Mouse (Mus musculus): ENCODE data around the gene Dusp12.

Gene Dusp12

DNA sequence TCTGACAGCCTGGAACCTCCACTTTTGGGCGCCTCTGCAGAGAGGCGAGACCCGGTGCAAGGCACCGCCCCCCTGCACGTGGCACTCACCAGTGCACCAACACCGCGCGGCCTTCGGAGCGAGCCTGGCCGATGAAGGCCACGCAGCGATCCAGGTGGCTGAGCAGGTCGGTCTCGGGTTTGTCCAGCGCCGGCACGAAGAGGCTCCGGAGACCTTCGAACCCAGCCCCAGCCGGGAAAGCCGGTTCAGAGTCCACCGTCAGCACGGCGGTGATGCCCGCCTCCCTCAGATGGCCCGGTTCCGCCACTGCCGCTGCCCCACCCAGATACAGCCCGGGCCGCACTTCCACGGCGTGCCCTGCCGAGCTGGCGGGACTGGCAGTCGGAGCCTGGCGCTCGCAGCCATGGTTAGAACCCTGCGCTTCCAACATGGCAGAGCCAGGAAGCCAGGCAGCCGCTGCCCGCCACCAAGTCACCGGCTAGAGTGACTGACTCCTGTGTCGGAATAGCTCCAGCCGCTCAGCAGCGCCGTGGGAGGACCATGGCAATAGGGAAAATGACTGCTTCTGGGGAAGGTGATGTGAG, at the start of gene Dusp12, which contains the start of gene Gm26620:
Gene Dusp12 (minus strand): TSS at position 563 of the 584 bp plus-strand sequence.
Gene Gm26620 (plus strand): TSS at position 88 of the 584 bp plus-strand sequence.
- DNase-seq (ENCODE audit: low spot score), result peak; percentile 87

DNA sequence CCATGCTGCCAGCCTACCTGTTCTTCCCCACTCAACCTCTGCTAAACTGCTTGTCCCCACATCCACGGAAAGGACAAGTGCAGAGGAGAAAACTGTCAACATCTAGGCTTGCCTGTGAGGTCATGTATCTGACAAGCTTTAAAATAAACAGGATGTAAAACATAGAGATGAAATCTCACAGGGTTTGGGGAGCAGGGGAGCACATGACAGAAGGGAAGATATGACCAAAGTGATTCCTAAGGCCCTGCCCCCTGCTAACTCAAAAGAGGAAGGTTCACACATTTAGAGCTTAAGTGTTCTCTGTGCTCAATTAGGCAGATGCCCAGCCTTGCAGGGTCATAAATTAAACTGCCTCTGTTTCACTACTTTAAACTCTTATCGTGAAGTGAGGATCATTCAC, 49.0 kb upstream of the Dusp12 start:
- peak; percentile 1 for DNase-seq (ENCODE audit: low spot score)

DNA sequence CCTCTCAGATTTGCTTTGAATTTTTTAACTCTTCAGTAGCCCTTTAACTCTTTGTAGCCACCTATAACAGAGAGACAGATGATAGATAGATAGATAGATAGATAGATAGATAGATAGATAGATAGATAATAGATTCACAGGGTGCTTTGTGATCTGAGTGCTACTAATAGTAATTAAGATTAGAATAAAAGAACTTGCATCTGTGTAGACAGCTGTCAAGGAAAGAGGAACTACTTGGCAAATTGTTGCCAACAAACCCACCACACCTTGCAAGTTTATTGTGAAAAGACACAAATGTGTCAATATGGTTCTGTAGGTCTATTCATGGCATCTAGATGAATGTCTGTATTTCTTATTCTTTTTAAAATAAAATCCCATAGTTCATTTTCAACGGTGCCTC, 48.6 kb upstream of the Dusp12 start:
- DNase-seq (ENCODE audit: low spot score), result no peak

DNA sequence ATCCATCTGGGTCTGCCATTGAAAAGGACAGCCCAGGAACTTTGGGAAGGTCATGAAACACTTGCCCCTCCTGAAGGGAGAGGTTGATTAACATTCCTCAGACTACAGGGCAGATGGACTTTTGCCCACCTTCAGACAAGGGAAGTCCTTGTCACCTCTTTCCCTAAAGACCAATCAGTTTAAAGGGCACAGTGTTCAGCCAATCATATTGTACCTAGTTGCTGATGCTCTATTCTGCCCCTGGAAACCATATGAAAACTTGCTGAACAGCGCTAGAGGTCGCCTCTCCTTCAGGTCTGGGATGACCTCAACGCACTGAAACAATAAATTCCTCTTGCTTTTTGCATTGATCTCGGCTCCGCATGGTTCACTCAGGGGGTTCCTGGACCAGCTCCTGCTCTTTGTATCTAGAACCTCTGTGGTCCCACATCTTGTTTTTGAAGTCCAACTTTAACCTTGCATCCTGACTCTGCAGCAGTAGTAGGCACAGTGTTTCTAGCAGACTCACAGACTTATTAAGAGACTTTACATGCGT, 48.1 kb upstream of the Dusp12 start:
- DNase-seq (ENCODE audit: low spot score), result no peak

DNA sequence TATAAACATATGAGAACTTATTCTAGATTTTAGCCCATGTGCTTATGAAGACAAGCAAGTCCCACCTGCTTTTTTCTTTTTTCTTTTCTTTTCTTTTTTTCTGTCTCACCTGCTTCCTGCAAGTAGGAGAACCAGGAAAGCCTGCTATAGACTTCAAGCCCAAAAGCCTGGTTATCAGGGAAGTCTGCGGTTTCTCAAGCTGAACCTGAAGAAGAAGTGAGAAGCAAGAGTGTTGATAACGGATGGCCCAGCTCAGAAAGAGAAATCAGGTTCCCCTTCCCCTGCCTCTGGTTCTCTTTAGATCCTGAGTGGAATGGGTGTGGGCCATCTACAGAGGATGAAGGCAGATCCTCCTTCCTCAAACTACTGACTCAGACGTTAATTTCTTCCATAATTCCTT, 46.7 kb upstream of the Dusp12 start:
- no peak for DNase-seq (ENCODE audit: low spot score)

DNA sequence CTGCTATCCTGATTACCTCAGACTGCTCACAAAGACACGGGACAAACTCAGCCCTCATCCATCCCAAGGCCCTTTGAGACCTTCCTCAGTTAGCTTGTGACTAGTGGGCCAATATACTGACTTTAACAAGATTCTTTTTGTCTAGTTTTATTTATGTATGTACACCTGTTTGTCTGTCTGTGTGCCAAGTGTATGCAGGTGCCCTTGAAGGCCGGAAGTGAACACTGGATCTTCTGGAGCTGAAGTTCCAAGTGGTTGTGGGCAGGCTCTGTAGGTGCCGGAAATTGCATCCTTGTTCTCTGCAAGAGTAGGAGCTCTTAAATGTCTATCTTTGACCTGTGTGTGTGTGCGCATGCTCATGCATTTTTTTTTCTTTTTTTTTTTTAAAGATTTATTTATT, 43.9 kb upstream of the Dusp12 start:
- no peak for DNase-seq (ENCODE audit: low spot score)

DNA sequence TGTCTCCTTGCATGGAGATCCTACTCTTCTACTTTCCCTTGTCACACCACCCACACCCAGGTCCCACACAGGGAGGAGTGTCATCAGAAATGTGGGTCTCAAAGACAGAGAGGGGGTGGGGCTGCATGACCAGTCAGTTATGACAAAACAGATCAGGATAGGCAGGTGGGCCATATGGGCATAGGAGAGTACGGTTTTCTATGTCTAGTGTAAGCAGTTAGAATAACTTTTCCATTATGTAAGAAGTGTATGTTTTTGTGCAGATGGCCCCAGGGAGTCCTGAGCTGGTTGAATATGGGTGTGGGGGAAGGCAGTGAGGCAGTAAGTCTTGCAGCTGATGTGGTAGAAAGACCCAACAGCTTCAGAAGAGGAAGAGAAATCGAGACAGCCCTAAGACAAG, 43.1 kb upstream of the Dusp12 start:
- DNase-seq (ENCODE audit: low spot score), result no peak

DNA sequence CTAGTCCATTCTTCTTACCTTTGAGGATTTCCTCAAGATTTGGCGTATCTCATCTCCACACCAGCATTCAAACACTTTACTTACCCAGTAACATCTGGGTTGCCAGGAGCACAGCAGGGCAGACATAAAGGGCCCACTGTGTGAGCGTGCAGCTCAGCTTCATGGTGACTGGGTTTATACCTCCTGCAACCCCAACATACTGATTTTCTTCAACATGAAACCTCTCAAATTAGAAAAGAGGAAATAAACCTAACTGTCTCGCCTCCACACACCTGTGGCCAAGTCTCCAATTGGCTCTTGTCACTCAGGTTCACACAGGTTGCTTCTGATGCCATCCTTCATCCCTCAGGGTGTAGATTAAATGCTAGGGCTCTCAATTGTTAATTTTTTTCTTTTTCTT, 42.0 kb upstream of the Dusp12 start, which contains the start of gene Fcrla:
Gene Fcrla (minus strand): TSS at position 206 of the 400 bp plus-strand sequence.
- DNase-seq (ENCODE audit: low spot score), result no peak

DNA sequence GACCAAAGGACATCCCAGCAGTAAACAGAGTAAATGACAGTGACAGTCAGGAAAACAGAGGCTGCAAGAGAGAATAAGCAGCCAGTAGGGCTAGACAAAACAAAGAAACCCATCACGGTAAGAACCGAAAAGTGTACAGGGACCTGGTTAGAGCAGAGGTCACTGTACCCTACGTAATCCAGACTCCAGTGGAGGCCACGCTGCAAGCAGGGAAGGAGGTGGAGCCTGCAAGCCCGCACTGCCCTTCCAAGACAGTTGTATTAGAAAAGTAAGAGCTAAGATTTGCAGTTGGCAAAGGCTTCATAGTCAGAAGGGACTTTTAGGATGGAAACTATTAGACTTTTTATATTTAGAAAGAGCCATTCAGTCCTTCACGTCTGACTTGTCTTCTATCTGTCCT, 41.6 kb upstream of the Dusp12 start:
- no peak for DNase-seq (ENCODE audit: low spot score)

DNA sequence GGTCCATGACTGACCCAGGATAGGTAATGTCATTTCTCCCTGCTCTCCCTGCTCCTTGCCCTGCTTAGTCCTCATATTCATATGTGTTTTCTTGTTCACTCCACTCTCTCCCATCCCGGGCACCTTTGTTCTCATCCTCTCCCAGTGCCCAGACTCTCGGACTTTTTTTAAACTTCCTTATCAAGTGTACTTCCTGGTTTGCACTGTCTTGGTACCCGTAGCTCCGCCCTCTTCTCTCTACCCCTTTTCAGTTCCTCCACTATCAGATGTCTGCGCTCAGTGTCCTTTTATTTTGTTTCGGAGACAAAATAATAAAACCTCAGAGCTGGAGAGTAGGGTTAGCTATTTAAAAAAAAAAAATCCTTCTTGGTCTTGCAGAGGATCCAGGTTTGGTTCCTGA, 39.1 kb upstream of the Dusp12 start:
- DNase-seq (ENCODE audit: low spot score), result peak; percentile 20

DNA sequence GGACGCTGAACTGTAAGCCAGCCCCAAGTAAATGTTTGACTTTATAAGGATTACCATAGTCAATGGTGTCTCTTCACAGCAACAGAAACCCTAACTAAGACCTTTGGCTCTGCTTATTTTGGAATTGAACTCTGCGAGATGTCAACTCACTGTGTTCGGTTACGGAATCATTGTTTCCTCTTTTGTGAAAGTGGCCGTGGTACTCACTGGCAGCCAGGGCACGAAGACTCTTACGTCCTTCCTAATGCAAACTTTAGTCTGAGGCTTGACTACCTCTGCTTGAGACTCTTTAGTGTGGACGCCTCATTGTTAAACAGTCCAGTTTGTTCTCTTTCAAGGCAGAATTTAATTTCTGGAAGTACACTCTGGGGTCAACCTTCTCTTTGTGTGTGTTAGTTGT, 34.0 kb upstream of the Dusp12 start:
- no peak for DNase-seq (ENCODE audit: low spot score)

DNA sequence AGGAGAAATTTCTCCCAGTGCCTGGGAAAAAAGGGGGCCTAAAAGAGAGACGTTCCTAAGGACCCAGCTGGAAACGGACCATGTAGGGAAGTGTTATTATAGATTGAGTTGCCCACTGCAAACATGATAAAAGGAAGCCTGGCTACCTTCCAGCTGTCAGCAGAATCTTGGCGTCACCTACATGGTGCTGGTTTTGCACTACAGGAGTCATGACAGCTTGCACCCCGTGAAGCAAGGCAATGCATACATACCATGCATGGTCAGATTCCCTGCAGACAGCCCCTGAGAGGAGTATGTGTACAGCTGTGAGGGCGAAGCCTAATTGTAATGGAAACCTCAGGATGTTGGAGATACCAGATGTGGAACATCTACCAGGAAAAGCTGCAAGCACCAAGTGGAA, 30.3 kb upstream of the Dusp12 start:
- no peak for DNase-seq (ENCODE audit: low spot score)

DNA sequence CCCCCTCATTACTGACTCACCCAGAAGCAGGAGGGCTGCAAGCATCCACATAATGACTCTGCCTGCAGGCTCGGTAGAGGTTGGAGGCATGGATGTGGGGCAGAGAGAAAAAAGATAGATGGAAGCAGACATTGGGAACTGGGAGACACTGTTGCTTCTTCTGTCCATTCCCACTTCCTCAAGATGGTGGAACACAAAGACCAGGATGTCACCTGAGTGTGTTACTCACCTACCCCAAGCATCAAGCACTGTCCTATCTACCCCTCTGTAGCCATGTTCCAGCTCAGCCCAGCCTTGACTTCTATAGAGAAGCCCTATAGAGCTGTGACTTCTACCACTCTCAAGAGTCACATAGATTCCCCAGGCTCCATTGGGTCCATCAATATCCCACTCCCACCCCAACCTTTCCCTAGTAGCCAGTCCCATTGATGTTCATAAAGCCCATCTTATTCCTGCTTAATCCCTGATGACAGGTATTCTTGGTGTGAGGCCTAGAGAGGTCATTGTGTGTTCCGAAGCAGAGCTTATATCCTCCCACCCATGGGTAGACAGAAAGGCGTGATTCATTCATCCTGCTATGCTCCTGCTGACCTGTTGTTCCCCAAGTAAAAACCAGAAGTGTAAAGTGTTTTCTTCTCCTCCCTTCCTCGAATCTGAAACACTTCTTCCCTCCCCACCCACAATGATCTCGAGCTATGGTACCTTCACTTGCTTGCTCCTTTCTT, 27.7 kb upstream of the Dusp12 start, which contains the start of gene Fcrlb:
Gene Fcrlb (minus strand): TSS at position 51 of the 725 bp plus-strand sequence.
- DNase-seq (ENCODE audit: low spot score), result no peak

DNA sequence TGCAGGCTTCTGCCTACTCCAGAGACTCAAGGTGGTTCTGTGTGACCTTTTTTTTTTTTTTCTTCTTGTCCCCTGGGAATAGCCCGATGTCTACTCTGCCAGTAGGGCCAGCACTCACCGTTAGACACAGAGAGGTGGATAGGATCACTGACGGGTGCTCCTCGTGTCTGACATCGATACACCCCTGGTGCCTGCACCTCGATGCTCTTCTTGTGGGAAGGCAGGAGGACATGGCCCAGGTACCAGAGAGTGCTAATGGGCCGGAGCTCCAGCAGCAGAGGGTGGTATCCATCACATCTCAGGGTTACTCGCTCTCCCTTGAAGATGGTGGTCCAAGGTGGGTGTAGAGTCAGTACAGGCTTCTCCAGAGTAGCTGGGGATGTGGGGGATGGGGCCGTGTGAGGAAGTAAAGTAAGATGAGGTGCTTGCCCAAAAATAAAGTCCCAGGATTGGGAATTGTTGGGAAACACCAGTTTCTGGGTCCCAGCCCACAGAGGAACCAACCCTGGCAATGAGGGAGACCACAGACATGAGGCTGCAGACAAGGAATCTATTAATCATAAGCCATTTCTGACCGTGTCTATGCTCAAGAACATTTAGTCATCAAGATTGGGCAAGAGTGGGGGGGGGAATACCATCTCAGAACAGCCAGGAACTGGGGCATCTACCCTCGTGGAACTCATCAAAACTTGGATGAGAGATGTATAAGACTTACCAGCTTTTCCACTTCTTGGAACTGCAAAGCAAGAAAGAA, 26.7 kb upstream of the Dusp12 start:
- no peak for DNase-seq (ENCODE audit: low spot score)

DNA sequence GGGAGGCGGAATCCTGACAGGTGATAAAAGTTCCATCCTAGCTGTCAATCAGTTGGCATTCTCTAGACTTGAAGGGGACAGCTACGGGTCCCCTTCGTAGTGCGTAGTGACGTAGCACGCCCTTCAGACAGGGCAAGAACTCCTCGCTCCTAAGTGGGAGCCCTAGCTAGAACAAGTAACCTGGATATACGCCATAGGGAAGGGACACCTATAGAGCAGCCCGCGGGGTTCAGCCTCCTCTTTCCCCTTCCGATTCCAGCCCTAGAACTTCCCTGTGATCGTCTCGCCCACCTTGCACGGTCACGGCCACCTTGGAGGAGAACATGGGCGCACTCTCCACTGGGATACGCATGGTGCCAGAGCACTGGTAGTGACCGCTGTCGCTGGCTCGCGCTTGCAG, 23.0 kb upstream of the Dusp12 start:
- no peak for DNase-seq (ENCODE audit: low spot score)

DNA sequence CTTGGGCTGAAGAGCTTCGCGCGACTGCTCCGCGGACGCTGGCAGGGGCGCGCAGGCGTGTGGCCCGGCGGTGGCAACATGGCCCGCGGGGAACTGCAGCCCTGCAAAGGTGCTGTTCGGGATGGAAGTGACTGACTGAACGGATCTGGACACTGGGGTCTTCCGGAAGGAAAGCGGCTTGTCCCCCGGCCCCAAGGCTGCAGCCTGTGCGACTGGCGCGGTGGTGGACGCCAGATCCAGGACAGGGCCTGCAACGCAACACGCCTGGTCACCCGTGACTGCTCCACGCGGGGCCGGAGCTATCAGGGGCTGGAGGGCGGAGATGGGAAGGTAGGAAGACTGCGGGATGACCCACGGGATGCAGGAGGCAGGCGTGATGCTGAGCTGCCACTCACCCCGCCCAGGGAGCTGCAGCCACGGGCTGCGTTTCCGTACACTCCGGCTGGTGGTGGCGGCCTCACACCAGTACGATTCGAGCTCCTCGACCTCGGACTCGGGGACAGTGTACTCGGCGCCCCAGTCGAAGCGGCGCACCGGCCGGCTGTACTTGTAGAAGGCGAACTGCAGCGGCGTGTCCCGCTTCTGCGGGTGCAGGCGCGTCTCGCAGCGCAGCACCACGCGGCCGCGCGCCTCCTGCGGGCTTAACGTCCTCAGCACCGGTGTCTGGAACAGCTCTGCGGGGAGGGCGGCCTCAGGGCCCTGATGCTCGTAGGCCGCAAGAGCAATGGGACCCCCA, 22.3 kb upstream of the Dusp12 start:
- no peak for DNase-seq (ENCODE audit: low spot score)

DNA sequence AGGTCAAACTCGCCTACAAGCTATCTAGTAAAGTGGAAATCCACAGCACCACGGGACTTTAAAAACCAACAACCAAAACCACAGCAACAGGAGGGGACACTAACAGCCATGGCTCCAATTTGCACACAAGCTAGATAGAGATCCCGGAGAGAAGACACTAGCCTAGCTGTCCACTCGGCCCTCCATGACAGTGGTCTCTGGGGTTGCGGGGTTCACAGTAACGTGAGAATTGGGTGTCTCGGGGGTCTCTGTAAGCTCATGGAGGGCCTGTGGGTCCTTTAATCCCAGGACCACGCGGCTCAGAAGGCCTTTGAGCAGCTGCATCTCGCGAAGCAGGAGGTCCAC, 21.7 kb upstream of the Dusp12 start:
- no peak for DNase-seq (ENCODE audit: low spot score)

DNA sequence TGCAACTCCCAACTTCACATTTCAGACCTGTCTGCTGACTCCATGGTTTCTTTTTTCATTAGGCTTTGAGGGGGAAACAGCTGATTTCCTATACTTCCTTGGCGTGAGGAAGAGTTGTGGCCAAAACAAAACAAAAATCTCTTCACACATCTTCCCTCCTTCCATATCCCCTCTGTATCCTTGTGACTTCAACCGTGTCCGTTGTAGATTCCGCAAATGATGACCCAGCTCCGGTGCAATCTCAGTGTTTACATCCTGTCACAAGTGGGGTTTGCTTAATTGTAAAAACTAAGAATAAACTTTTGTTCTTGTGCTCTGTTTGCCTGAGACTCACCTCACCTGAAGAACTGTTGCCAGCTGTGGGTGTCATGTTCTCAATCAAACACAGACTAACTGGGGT, 18.1 kb upstream of the Dusp12 start:
- DNase-seq (ENCODE audit: low spot score), result no peak

DNA sequence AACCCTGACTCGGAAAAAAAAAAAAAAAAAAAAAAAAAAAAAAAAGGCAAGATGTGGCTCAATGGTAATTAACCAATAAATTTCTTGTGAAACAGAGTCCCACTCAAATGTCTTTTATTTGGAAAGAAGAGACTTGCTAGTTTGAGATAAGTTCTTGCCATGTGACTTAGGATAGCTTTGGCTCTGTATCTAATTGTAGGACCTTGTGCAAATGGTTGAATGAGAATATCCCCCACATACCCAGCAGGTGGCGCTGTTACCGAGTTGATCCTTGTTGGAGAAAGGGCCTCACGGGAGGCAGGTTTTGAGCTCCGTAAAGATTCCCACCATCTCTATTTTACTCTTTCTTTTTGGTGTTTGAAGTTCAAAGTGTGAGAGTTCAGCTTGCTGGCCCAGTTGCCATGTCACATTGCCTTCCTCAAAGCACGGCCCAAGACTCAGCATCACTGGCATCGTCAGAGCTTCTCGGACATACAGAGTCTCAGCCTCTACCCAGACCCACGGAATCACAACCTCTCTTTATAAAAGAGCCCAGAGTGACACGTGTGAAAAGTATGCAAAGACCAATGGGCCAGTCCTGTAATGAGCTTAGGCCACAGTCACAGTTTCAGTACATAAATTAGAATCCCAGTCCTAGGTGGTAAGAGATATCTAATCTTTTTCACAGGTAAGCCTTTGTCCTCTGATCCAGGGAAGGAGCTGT, 16.3 kb upstream of the Dusp12 start:
- DNase-seq (ENCODE audit: low spot score), result peak; percentile 73

DNA sequence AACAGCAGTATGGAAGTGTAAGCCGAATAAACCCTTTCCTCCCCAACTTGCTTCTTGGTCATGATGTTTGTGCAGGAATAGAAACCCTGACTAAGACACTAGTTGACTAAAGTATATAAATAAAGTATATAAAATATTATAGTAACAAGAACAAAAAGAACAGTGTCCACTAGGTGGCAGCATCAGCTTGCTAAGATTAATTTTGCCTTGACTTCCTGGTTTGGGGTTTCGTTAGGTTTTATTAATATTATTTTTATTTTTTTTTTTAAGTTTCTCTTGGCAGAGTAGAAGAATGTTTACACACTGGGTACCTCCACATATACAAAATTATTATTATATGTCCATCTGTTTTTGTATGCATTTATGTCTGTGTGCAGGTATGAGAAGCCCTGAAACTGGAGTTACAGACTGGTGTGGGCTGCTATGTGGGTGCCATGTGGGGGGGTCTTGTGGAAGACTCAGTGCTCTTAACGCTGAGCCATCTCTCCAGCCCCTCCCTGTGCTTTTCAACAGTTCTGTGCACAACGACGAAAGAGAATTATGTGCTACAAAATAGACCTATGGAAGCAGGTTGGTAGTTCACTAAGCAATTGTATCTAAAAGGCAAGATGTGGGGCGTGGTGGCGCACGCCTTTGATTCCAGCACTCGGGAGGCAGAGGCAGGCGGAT, 15.6 kb upstream of the Dusp12 start:
- DNase-seq (ENCODE audit: low spot score), result peak; percentile 35

Data from T-cell, adult 2 months (primary cell).